Mouse (Mus musculus) CH12.LX (cell line): ENCODE results near the gene Fam160a2. TPM values are rescaled to one million over a fixed set of nuclear protein-coding genes. Genes with fewer than 3 reads are reported as not detected.

Source experiments
- DNase-seq: peaks from one replicate; pipeline ENCODE4 v3.0.0-alpha.2; 2013; ENCODE audit errors: extremely low read depth
- H3K27ac ChIP-seq: 2 replicates; pipeline ENCODE4 v1.5.1; 2012; ENCODE audit warnings: low read depth, mild to moderate bottlenecking, control low read depth, moderate library complexity; ENCODE audit not compliant: insufficient read depth
- H3K27me3 ChIP-seq: replicated peaks from 2 replicates; pipeline ENCODE3; 2012; ENCODE audit warnings: inconsistent platforms
- H3K36me3 ChIP-seq, 2 experiments: replicated peaks in 1 of 2; 2 replicates each; pipeline versions ENCODE3 to v1.6.1; 2012; ENCODE audit warnings: inconsistent platforms in 1 of 2, low read length in 1 of 2, mild to moderate bottlenecking in 1 of 2, mixed read lengths in 1 of 2, moderate library complexity in 1 of 2; ENCODE audit not compliant: control insufficient read depth in 1 of 2, insufficient read depth in 1 of 2
- H3K4me1 ChIP-seq, 2 experiments: 2 replicates each; pipeline ENCODE4 v1.6.1; 2012; ENCODE audit warnings: inconsistent platforms in 1 of 2, moderate library complexity in 1 of 2; ENCODE audit not compliant: insufficient read depth in 2 of 2, control insufficient read depth in 1 of 2
- H3K4me2 ChIP-seq: 2 replicates; pipeline ENCODE4 v1.6.1; 2012; ENCODE audit warnings: low read depth, mild to moderate bottlenecking, control low read depth; ENCODE audit not compliant: poor library complexity, insufficient read depth, severe bottlenecking
- H3K4me3 ChIP-seq, 3 experiments: fragments of 150-350 bp in 1 of 3; sonication (generic) in 1 of 3; replicated peaks in 1 of 3; 2 replicates each; pipeline versions ENCODE3 to v1.5.1; 2011 to 2012; ENCODE audit warnings: low read depth in 2 of 3, low read length in 2 of 3, mild to moderate bottlenecking in 2 of 3, moderate library complexity in 2 of 3, control low read depth in 1 of 3, improper control_type of control experiment in 1 of 3, inconsistent platforms in 1 of 3, mixed read lengths in 1 of 3; ENCODE audit not compliant: poor library complexity in 1 of 3
- H3K79me2 ChIP-seq: replicated peaks from 2 replicates; pipeline ENCODE4 v1.6.1; 2012; ENCODE audit warnings: mild to moderate bottlenecking, moderate library complexity; ENCODE audit not compliant: control insufficient read depth, poor library complexity, insufficient read depth, severe bottlenecking; ENCODE audit errors: extremely low read depth
- H3K9ac ChIP-seq: 2 replicates; pipeline ENCODE4 v1.6.1; 2012; ENCODE audit warnings: low read depth, mild to moderate bottlenecking, control low read depth, moderate library complexity; ENCODE audit not compliant: insufficient read depth
- H3K9me3 ChIP-seq: replicated peaks from 2 replicates; pipeline ENCODE3; 2012; ENCODE audit warnings: low read length, inconsistent platforms, mixed read lengths
- BHLHE40 ChIP-seq: IDR thresholded peaks from 2 replicates; pipeline ENCODE4 v1.6.1; 2011; ENCODE audit warnings: mild to moderate bottlenecking, low read depth, low read length, improper control_type of control experiment
- CTCF ChIP-seq, 2 experiments: IDR thresholded peaks in 1 of 2; conservative IDR thresholded peaks in 1 of 2; 2 replicates each; pipeline ENCODE4 v1.5.1; 2011 to 2012; ENCODE audit warnings: low read depth in 2 of 2, low read length in 2 of 2, improper control_type of control experiment in 1 of 2, inconsistent platforms in 1 of 2, mild to moderate bottlenecking in 1 of 2, moderate library complexity in 1 of 2
- E2F4 ChIP-seq: IDR thresholded peaks from 2 replicates; pipeline ENCODE4 v1.6.1; 2011; ENCODE audit warnings: low read depth, low read length, improper control_type of control experiment; ENCODE audit not compliant: insufficient replicate concordance
- ELF1 ChIP-seq: IDR thresholded peaks from 2 replicates; pipeline ENCODE4 v1.6.1; 2014; ENCODE audit warnings: low read depth, mild to moderate bottlenecking, inconsistent platforms, low read length, improper control_type of control experiment
- EP300 ChIP-seq: IDR thresholded peaks from 2 replicates; pipeline ENCODE4 v1.6.1; 2011; ENCODE audit warnings: low read length, improper control_type of control experiment
- HCFC1 ChIP-seq: IDR thresholded peaks from 2 replicates; pipeline ENCODE4 v1.6.1; 2012; ENCODE audit warnings: low read depth, mild to moderate bottlenecking, inconsistent platforms, low read length, improper control_type of control experiment
- IRF4 ChIP-seq: IDR thresholded peaks from 2 replicates; pipeline ENCODE4 v1.6.1; 2014; ENCODE audit warnings: low read depth, mild to moderate bottlenecking, inconsistent platforms, low read length, improper control_type of control experiment
- JUND ChIP-seq: conservative IDR thresholded peaks from 2 replicates; pipeline ENCODE4 v1.6.1; 2011; ENCODE audit warnings: low read depth, low read length, improper control_type of control experiment
- MAX ChIP-seq: IDR thresholded peaks from 2 replicates; pipeline ENCODE4 v1.6.1; 2011; ENCODE audit warnings: low read length, improper control_type of control experiment
- MAZ ChIP-seq: IDR thresholded peaks from 2 replicates; pipeline ENCODE4 v1.6.1; 2012; ENCODE audit warnings: low read depth, mild to moderate bottlenecking, inconsistent platforms, low read length, improper control_type of control experiment, moderate library complexity
- MEF2A ChIP-seq: IDR thresholded peaks from 2 replicates; pipeline ENCODE4 v1.6.1; 2014; ENCODE audit warnings: low read depth, mild to moderate bottlenecking, inconsistent platforms, low read length, improper control_type of control experiment, borderline replicate concordance
- MYC ChIP-seq: IDR thresholded peaks from 2 replicates; pipeline ENCODE4 v1.6.1; 2011; ENCODE audit warnings: low read depth, mild to moderate bottlenecking, improper control_type of control experiment, low read length
- NRF1 ChIP-seq: IDR thresholded peaks from 2 replicates; pipeline ENCODE4 v1.6.1; 2014; ENCODE audit warnings: low read depth, mild to moderate bottlenecking, inconsistent platforms, low read length, improper control_type of control experiment, moderate library complexity
- PAX5 ChIP-seq: IDR thresholded peaks from 2 replicates; pipeline ENCODE4 v1.6.1; 2012; ENCODE audit warnings: low read length, inconsistent platforms, mixed read lengths
- POLR2AphosphoS2 ChIP-seq: IDR thresholded peaks from 2 replicates; pipeline ENCODE4 v1.6.1; 2011; ENCODE audit warnings: low read depth, low read length, improper control_type of control experiment
- RAD21 ChIP-seq: IDR thresholded peaks from 2 replicates; pipeline ENCODE4 v1.6.1; 2011; ENCODE audit warnings: low read depth, mild to moderate bottlenecking, low read length, improper control_type of control experiment, moderate library complexity
- RCOR1 ChIP-seq: conservative IDR thresholded peaks from 2 replicates; pipeline ENCODE4 v1.6.1; 2012; ENCODE audit warnings: low read depth, mild to moderate bottlenecking, inconsistent platforms, low read length, improper control_type of control experiment
- SIN3A ChIP-seq: IDR thresholded peaks from 2 replicates; pipeline ENCODE4 v1.6.1; 2012; ENCODE audit warnings: low read length, improper control_type of control experiment, inconsistent platforms
- SMC3 ChIP-seq: IDR thresholded peaks from 2 replicates; pipeline ENCODE4 v1.6.1; 2011; ENCODE audit warnings: low read depth, low read length, improper control_type of control experiment
- UBTF ChIP-seq: IDR thresholded peaks from 2 replicates; pipeline ENCODE4 v1.6.1; 2012; ENCODE audit warnings: low read depth, mild to moderate bottlenecking, inconsistent platforms, low read length, improper control_type of control experiment, moderate library complexity
- ZC3H11A ChIP-seq: IDR thresholded peaks from 2 replicates; pipeline ENCODE4 v1.6.1; 2012; ENCODE audit warnings: low read depth, mild to moderate bottlenecking, inconsistent platforms, low read length, improper control_type of control experiment
- ZKSCAN1 ChIP-seq: IDR thresholded peaks from 2 replicates; pipeline ENCODE4 v1.6.1; 2012; ENCODE audit warnings: low read depth, inconsistent platforms, low read length, improper control_type of control experiment, borderline replicate concordance
- ZMIZ1 ChIP-seq: IDR thresholded peaks from 2 replicates; pipeline ENCODE4 v1.6.1; 2012; ENCODE audit warnings: low read depth, mild to moderate bottlenecking, inconsistent platforms, low read length, improper control_type of control experiment
- dilution Hi-C: fragments of 300-500 bp; cut with MboI; formaldehyde crosslinking; loops from 2 replicates; pipeline ENCODE4 v1.14.3; 2020; ENCODE audit warnings: low sequenced_read_pairs; ENCODE audit not compliant: extremely low pct_unique_long_range_greater_than_20kb, extremely low pct_ligation_motif_present
- in situ Hi-C: fragments of 300-500 bp; cut with MboI; formaldehyde crosslinking; loops from 3 replicates; pipeline ENCODE4 v1.14.3; 2019; ENCODE audit warnings: low sequenced_read_pairs, low pct_ligation_motif_present, low pct_unique_long_range_greater_than_20kb, mixed read lengths
- polyA plus RNA-seq: library from polyadenylated mRNA; unstranded; fragments of >175 nt; gene quantifications from 2 replicates; pipeline ENCODE4 v1.2.1, GENCODE M21; 2012; ENCODE audit warnings: low read depth; ENCODE audit not compliant: insufficient read length
- total RNA-seq, 2 experiments: library from RNA; depleted of rRNA; stranded (reverse); fragments of 300-350 nt in 1 of 2; fragments of >200 nt in 1 of 2; gene quantifications; 2 replicates each; pipeline ENCODE4 v1.2.3; 2012 to 2014

The Fam160a2 gene
- total and polyA plus RNA-seq, 3 experiments, result 3.1 to 7.2 (median 5.9) TPM

- H3K4me3 ChIP-seq, result no peak overlapping the region
- no peaks in the 10 kb centered on the region for H3K36me3 ChIP-seq
- TF ChIP-seq PAX5 (no peak), IRF4 (no peak), RAD21 (no peak), JUND (no peak), BHLHE40 (no peak), E2F4 (no peak), ELF1 (no peak), MYC (no peak), HCFC1 (no peak), UBTF (no peak), RCOR1 (no peak), SIN3A (no peak), EP300 (no peak)
- TF ChIP-seq, all 38 proteins: peak for 0
- Histone ChIP-seq H3K79me2 (no peaks in the 10 kb centered on the region), H3K9me3 (no peaks in the 10 kb centered on the region), H3K9ac (no peak overlapping the region), H3K4me1 (peaks cover 0 to 3% of the 10 kb centered on the region in 2 experiments; a peak in 1 of 4 replicates), H3K27me3 (peaks cover 2% of the 10 kb centered on the region), H3K4me2 (no peak overlapping the region), H3K27ac (no peak overlapping the region)
- in situ Hi-C loops, result no loop called here
- dilution Hi-C loops, result no loop called here
- DNase-seq, result no peak
Observed at GRCm38 (mm10) chr7:105426051-105426450, 26.2 kb upstream of the Fam160a2 start.

- Histone ChIP-seq H3K9me3 (no peaks in the 10 kb centered on the region), H3K4me1 (peaks cover 0 to 3% of the 10 kb centered on the region in 2 experiments; a peak in 1 of 4 replicates), H3K36me3 (no peaks in the 10 kb centered on the region), H3K4me3 (no peak within 1 kb of the TSS), H3K79me2 (no peaks in the 10 kb centered on the region), H3K27ac (no peak within 1 kb of the TSS), H3K4me2 (no peak within 1 kb of the TSS), H3K27me3 (peaks cover 2% of the 10 kb centered on the region), H3K9ac (no peak within 1 kb of the TSS)
- DNase-seq, result no peak
- dilution Hi-C loops, result no loop called here
- in situ Hi-C loops, result no loop called here
- no peak for TF ChIP-seq SIN3A
- no peak for TF ChIP-seq SMC3
- TF ChIP-seq E2F4, result no peak
- TF ChIP-seq BHLHE40, result no peak
- TF ChIP-seq MEF2A, result no peak
- no peak for TF ChIP-seq MAX
- no peak for TF ChIP-seq NRF1
- TF ChIP-seq MYC, result no peak
- no peak for TF ChIP-seq ELF1
- no peak for TF ChIP-seq POLR2AphosphoS2
- TF ChIP-seq IRF4, result no peak
- TF ChIP-seq CTCF (conservative IDR thresholded peaks at IDR 0.05 in 1 of 2, IDR thresholded peaks at IDR 0.05 in 1 of 2; ENCODE audit: low read depth in 2 of 2, low read length in 2 of 2), result no peak
- TF ChIP-seq MAZ, result no peak
- no peak for TF ChIP-seq ZMIZ1
- TF ChIP-seq ZC3H11A, result no peak
- no peak for TF ChIP-seq ZKSCAN1
- TF ChIP-seq JUND, result no peak
Observed at GRCm38 (mm10) chr7:105425424-105426043, 25.7 kb upstream of the Fam160a2 start, which contains the start of gene Cckbr. TSS of gene Cckbr (plus strand) at chr7:105425731.
